In genomic region chr8:105693648-105694047, GRCm38 (mm10) we compare ENCODE assay signal across 8 mouse cellular contexts. TPM values are rescaled to one million over a fixed set of nuclear protein-coding genes. Genes with fewer than 3 reads are reported as not detected.
DNase-seq lines count a peak whose midpoint lies in the region; ATAC-seq and TF ChIP-seq lines count a peak whose summit lies in the region.

No protein-coding gene starts in this region.

- TF ChIP-seq CTCF in hindbrain, postnatal 0 days (IDR thresholded peaks at IDR 0.05; ENCODE audit: low read depth): no peak

- H3K9ac ChIP-seq in hindbrain, postnatal 0 days (replicated peaks; ENCODE audit: low read length): peak overlapping the region; percentile 66

- no peaks in the 10 kb centered on the region for H3K9me3 ChIP-seq in hindbrain, postnatal 0 days (ENCODE audit: low read length)

- peak; percentile 72 for ATAC-seq in hindbrain, postnatal 0 days

- WGBS in hindbrain, postnatal 0 days: 2% methylated on average over 28 of the region's 30 CpGs

- peaks cover 19% of the 10 kb centered on the region; the same call in 1 of the 2 replicates for H3K36me3 ChIP-seq in hindbrain, postnatal 0 days (ENCODE audit: insufficient read depth, low read length)

- peak overlapping the region; percentile 93 for H3K27ac ChIP-seq in hindbrain, postnatal 0 days

- intact Hi-C loops in left cerebral cortex, postnatal 10 days (cut with DNase I): no loop called here

- H3K27me3 ChIP-seq in hindbrain, postnatal 0 days (ENCODE audit: insufficient read depth, low read length): no peaks in the 10 kb centered on the region

- peak overlapping the region; percentile 77 for H3K4me2 ChIP-seq in hindbrain, postnatal 0 days (ENCODE audit: low read depth, low read length)

- peak; percentile 67 to 88 for DNase-seq in adrenal gland, adult (ENCODE audit: inconsistent age in 2 of 2, low spot score in 1 of 2)
- DNase-seq in adrenal gland, adult 8-10 months: no peak
- DNase-seq in cerebellum, adult 9-11 months: peak; percentile 90
- DNase-seq in frontal cortex, postnatal 25 days (ENCODE audit: low spot score in 2 of 2): peak; percentile 50 to 64
- DNase-seq in hindbrain, postnatal 0 days (ENCODE audit: low spot score): peak; percentile 90
- DNase-seq in left cerebral cortex, postnatal 10 days (ENCODE audit: extremely low spot score in 1 of 2, low spot score in 2 of 2): peak; percentile 69 to 86
- peak; percentile 59 for DNase-seq in lung, postnatal 36 days
- DNase-seq in right cerebral cortex, postnatal 36 days (ENCODE audit: low spot score in 2 of 2): peak; percentile 60 to 61

- H3K4me1 ChIP-seq in hindbrain, postnatal 0 days (ENCODE audit: insufficient read depth, low read length): no peaks in the 10 kb centered on the region

- H3K4me3 ChIP-seq in hindbrain, postnatal 0 days (ENCODE audit: low read length): peak overlapping the region; percentile 62

RNA-seq across cellular contexts. Expression of gene Acd, which starts 7.3 kb away (rescaled TPM):
- total RNA-seq in adrenal gland, adult 8-10 months (2022): 10 to 100 TPM; 22.3 to 37.1 (median 29.5) TPM
- 25.8 and 39.3 TPM in 2 replicates for total RNA-seq in hindbrain, postnatal 0 days (2014; rRNA removed)
- 82.1 and 88.2 TPM in 2 replicates for polyA plus RNA-seq in hindbrain, postnatal 0 days (2015; fragmentation: Nextera tagmentation; extraction: Ambion mirVana)
- total RNA-seq in left cerebral cortex, postnatal 10 days (2021): 10 to 100 TPM; 49.3 to 51.0 TPM

RNA-seq across cellular contexts. Expression of gene Pard6a, which starts 7.3 kb away (rescaled TPM):
- 10 to 100 TPM; 10.7 to 14.2 (median 12.8) TPM for total RNA-seq in adrenal gland, adult 8-10 months (2022)
- 67.6 and 84.6 TPM in 2 replicates for total RNA-seq in hindbrain, postnatal 0 days (2014; rRNA removed)
- polyA plus RNA-seq in hindbrain, postnatal 0 days (2015; fragmentation: Nextera tagmentation; extraction: Ambion mirVana): 74.4 and 75.5 TPM in 2 replicates
- 10 to 100 TPM; 40.7 to 44.1 TPM for total RNA-seq in left cerebral cortex, postnatal 10 days (2021)

RNA-seq across cellular contexts. Expression of gene Carmil2, which starts 7.6 kb away (rescaled TPM):
- total RNA-seq in adrenal gland, adult 8-10 months (2022): 1 to 10 TPM; 2.1 to 3.9 (median 3.1) TPM
- 1.8 and 6.0 TPM in 2 replicates for total RNA-seq in hindbrain, postnatal 0 days (2014; rRNA removed)
- polyA plus RNA-seq in hindbrain, postnatal 0 days (2015; fragmentation: Nextera tagmentation; extraction: Ambion mirVana): 29.1 and 30.5 TPM in 2 replicates
- total RNA-seq in left cerebral cortex, postnatal 10 days (2021): 10 to 100 TPM; 43.6 to 46.6 TPM

RNA-seq across cellular contexts. Expression of gene 4933405L10Rik, which starts 13.8 kb away (rescaled TPM):
- not detected for total RNA-seq in adrenal gland, adult 8-10 months (2022)
- not detected in 2 replicates for total RNA-seq in hindbrain, postnatal 0 days (2014; rRNA removed)
- 0.38 and 0.42 TPM in 2 replicates for polyA plus RNA-seq in hindbrain, postnatal 0 days (2015; fragmentation: Nextera tagmentation; extraction: Ambion mirVana)
- total RNA-seq in left cerebral cortex, postnatal 10 days (2021): under 1 TPM in 1 of 2 experiments, not detected in 1; 0.62 TPM

RNA-seq across cellular contexts. Expression of gene Enkd1, which starts 14.4 kb away (rescaled TPM):
- total RNA-seq in adrenal gland, adult 8-10 months (2022): 1 to 10 TPM; 4.6 to 8.1 (median 5.8) TPM
- 11.7 and 12.1 TPM in 2 replicates for total RNA-seq in hindbrain, postnatal 0 days (2014; rRNA removed)
- polyA plus RNA-seq in hindbrain, postnatal 0 days (2015; fragmentation: Nextera tagmentation; extraction: Ambion mirVana): 17.3 and 18.5 TPM in 2 replicates
- total RNA-seq in left cerebral cortex, postnatal 10 days (2021): 10 to 100 TPM; 12.3 to 13.5 TPM
